Mouse (Mus musculus) layer of hippocampus, postnatal 36 days (tissue): ENCODE data around the gene Fbxl21. TPM values are rescaled to one million over a fixed set of nuclear protein-coding genes. Genes with fewer than 3 reads are reported as not detected.

Experiments used
- DNase-seq, 2 experiments: peaks; one replicate each; pipeline ENCODE4 v3.0.0; 2022
- total RNA-seq, 2 experiments: library from RNA; stranded (reverse); gene quantifications; 2 replicates each; pipeline ENCODE4 v1.2.3; 2021

Gene Fbxl21
- total RNA-seq, 2 experiments from 2014 or later: 5.1 to 6.1 TPM

DNA sequence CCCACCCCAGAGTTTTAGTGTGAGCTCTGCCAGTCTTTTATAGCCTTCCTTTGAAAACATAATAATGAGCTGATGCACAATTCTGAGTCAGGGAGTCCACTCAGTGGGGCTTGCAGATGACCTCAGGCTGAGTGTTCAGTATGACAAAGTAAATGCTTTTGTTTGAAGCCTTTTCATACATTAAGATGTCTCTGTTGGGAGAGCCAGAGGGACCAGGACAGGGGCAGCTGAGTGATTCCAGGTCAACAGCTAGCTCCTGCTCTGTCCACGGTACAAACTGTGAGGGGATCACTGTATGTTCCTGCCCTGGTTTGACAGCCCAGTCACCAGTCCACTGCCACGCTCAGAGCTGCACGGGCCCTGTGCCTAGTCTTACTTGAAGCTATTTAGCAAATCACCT lies 60.4 kb downstream of the Fbxl21 start:
- DNase-seq: no peak

- DNase-seq: no peak
Measured at GRCm38 (mm10) chr13:56586046-56586445, 63.8 kb downstream of the Fbxl21 start.

Other genes starting within 250 kb of the Fbxl21 start
- 100 to 1,000 TPM; 121 to 127 TPM for gene Cxcl14, start 225.9 kb upstream of the Fbxl21 start, total RNA-seq
- not detected for gene Gm3045, start 95.9 kb upstream of the Fbxl21 start, total RNA-seq
- under 1 TPM in 1 of 2 experiments, not detected in 1; 0.10 TPM for gene Slc25a48, start 84.1 kb upstream of the Fbxl21 start, total RNA-seq
- gene Il9, start 40.2 kb upstream of the Fbxl21 start, total RNA-seq: not detected
- gene Lect2, start 26.0 kb downstream of the Fbxl21 start, total RNA-seq: not detected
- gene Tgfbi, start 87.1 kb downstream of the Fbxl21 start, total RNA-seq: 1 to 10 TPM; 2.8 to 3.4 TPM
- 10 to 100 TPM; 26.5 to 32.7 TPM for gene Smad5, start 180.5 kb downstream of the Fbxl21 start, total RNA-seq
- 1 to 10 TPM in 1 of 2 experiments, under 1 TPM in 1; 0.96 to 1.0 TPM for gene Gm45623, start 231.4 kb downstream of the Fbxl21 start, total RNA-seq